Mouse (Mus musculus): ENCODE data around the gene Tmem120b. TPM values are rescaled to one million over a fixed set of nuclear protein-coding genes. Genes with fewer than 3 reads are reported as not detected.

Gene Tmem120b
- polyA plus RNA-seq, 1 experiment from 2014 or later, result 5.4 TPM

DNA sequence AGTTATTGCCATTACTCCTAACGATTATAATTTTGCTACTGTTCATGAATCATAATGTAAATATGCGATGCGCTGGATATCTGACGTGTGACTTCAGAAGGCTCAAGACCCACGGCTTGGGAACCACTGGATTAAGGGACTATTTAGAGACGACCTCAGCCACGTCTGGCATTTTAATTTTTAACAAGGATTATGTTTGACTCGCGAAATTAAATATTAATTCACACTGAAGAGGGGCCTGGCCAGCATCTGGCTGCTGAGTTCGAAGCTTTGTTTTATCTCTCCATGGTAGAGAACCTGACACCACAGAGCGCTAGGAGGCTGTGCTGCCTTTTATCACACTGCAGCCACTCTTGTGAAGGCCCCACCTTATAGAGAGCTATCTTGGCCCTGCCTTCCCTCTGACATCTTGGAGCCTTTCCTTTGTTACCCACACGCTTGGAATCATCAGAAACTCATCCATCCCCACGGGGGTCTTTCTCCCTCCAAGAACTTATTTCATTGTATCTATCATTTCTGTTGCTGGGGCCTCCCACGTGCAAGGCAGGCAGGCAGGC, 24.9 kb downstream of the Tmem120b start:
- WGBS (ENCODE audit: missing documents), result 88% methylated on average over 12 of the region's 14 CpGs
- no peak overlapping the region for H3K27ac ChIP-seq
- H3K4me3 ChIP-seq (ENCODE audit: inconsistent target), result no peak overlapping the region
- no peaks in the 10 kb centered on the region for H3K79me2 ChIP-seq (ENCODE audit: inconsistent target)
- H3K36me3 ChIP-seq (ENCODE audit: inconsistent target), result no peaks in the 10 kb centered on the region

DNA sequence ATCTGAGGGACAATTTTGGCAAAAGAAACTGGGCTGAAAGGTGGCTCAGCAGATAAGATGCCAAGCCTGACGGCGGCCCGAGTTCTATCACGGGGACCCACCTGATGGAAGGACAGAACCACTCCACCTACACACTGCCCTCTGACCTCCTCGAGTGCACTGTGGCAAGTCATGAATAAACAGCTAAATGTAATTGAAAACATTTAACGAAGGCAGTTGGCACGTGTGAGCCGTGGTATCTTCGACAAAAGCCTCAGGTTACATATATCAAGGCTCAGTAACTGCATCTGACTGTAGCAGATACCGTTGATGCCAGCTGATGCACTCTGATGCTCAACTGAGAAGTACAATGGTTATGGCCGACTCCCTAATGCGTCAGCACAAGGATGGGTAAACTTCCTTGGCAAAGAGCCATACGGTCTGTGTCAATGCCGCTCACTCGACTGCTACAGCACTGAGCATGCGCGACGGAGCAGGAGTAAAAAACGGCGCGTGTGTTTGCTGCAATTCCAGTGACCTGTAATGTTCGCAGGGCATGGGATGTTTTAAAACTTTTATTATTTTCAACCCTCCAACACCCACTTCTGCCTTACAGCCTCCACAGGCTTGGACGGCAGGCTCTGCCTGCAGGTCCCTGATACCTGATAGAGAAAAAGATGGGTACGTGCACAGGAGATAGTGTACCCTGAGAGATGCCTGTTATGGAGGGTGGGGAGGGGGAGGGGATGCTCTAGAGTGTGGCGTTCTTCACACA, 26.2 kb downstream of the Tmem120b start:
- whole genome bisulfite sequencing (ENCODE audit: missing documents), result 93% methylated on average over 25 of the region's 25 CpGs
- H3K36me3 ChIP-seq (ENCODE audit: inconsistent target), result no peaks in the 10 kb centered on the region; the same call in 1 of the 2 replicates
- no peak overlapping the region for H3K27ac ChIP-seq
- H3K4me3 ChIP-seq (ENCODE audit: inconsistent target), result no peak overlapping the region
- H3K79me2 ChIP-seq (ENCODE audit: inconsistent target), result no peaks in the 10 kb centered on the region

DNA sequence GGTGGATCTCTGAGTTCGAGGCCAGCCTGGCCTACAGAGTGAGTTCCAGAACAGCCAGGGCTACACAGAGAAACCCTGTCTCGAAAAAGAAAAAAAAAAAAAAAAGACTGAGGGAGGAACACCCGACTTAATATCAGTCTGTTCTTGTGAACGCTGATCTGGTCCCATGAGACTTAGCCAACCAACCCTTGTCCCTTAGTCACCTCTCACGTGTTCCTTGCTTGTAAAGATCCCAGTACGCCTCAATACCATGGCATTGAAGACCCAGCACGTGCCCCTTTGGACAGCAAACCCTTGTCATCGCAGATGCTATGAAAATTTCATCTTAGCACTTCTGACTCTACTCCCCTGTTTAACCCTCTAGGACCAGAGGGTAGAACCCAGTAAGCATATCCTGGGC, 28.1 kb downstream of the Tmem120b start:
- WGBS (ENCODE audit: missing documents), result 91% methylated on average over 7 of the region's 8 CpGs
- Histone ChIP-seq H3K36me3 (ENCODE audit: inconsistent target) (no peaks in the 10 kb centered on the region; the same call in 1 of the 2 replicates), H3K79me2 (ENCODE audit: inconsistent target) (no peaks in the 10 kb centered on the region), H3K27ac (no peak overlapping the region), H3K4me3 (ENCODE audit: inconsistent target) (no peak overlapping the region)

DNA sequence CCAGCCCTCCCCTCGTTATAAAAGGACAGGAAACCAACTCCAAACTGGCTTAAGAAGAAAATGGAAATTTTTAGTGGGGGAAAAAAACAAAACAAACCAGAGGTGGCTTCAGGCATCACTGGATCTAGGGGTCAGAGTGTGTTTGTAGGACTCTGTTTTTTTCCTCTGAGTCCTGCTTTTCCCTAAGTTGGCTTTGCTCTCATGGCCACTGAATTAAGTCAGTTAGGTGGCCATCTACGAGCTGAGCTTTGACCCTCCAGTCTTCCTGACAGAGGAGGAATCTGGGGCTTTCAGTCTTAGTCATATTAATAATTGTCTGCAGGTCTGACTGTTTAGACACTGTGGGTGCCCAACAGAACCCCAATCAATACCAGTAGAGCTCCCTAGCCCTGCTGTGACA, 30.3 kb downstream of the Tmem120b start:
- no peak overlapping the region for H3K4me3 ChIP-seq (ENCODE audit: inconsistent target)
- WGBS (ENCODE audit: missing documents), result 78% methylated on average over 2 of the region's 2 CpGs
- H3K79me2 ChIP-seq (ENCODE audit: inconsistent target), result no peaks in the 10 kb centered on the region
- H3K36me3 ChIP-seq (ENCODE audit: inconsistent target), result no peaks in the 10 kb centered on the region; the same call in 1 of the 2 replicates
- H3K27ac ChIP-seq, result no peak overlapping the region

DNA sequence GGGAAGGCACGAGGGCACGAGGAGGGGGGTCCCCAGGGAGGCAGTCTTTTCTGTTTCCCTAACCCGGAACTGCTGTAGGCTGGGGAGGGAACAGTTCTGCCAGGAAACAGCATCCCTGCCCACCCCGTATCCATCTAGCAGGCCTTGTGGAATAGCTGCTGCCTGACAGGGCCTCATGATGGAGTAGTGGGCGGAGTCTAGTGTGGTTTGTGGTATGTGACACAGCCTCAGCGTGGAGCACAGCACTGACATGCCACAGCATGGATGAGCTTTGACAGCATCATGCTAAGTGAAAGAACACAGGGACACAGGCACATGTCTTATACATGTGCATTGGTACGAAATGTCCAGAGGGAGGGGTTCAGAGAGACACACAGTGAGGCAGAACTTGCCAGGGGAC, 34.2 kb downstream of the Tmem120b start:
- Histone ChIP-seq H3K4me3 (ENCODE audit: inconsistent target) (no peak overlapping the region), H3K27ac (no peak overlapping the region), H3K79me2 (ENCODE audit: inconsistent target) (no peaks in the 10 kb centered on the region), H3K36me3 (ENCODE audit: inconsistent target) (no peaks in the 10 kb centered on the region; the same call in 1 of the 2 replicates)
- WGBS (ENCODE audit: missing documents), result 66% methylated on average over 7 of the region's 7 CpGs

DNA sequence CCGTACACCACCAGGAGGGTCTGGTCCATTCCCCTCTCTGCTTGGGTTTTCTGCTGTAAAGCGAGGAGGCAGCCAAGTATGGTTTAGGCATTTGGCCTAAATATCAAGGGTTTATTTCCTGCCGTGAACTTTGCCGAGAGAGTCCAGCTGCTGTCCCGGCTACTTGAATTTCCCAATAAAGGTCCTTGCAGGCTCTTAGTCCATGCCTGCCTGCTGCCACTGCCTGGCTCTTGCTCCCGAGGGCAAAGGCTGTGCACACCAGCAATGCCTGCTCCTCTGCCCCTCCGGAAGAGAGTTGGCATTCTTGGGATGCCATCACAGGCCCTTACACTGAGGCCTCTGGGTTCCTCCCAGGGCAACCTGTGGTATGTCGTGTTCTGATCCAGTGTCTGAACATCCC, 35.3 kb downstream of the Tmem120b start:
- no peak overlapping the region for H3K4me3 ChIP-seq (ENCODE audit: inconsistent target)
- no peak overlapping the region for H3K27ac ChIP-seq
- WGBS (ENCODE audit: missing documents), result 94% methylated on average over 8 of the region's 8 CpGs
- H3K36me3 ChIP-seq (ENCODE audit: inconsistent target), result no peaks in the 10 kb centered on the region; the same call in 1 of the 2 replicates
- H3K79me2 ChIP-seq (ENCODE audit: inconsistent target), result no peaks in the 10 kb centered on the region

DNA sequence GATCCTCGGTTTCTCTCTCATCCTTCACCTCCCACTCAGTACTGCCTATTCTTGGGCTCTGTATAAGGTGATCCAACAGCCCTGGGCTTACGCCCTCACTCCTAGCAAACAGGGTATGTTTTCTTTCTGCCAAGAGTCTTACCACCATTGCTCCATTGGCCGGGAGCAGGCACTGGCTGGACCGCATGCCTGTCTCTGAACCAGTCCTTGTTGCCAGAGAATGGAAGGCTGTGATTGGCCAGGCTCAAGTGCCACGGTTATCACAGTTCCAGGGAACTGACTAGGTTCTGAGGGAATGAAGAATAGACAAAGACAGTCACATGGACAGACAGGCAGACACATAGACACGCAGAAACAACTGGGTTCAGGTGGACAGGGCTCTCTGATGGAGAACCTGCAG, 36.6 kb downstream of the Tmem120b start:
- Histone ChIP-seq H3K79me2 (ENCODE audit: inconsistent target) (no peaks in the 10 kb centered on the region), H3K36me3 (ENCODE audit: inconsistent target) (no peaks in the 10 kb centered on the region; the same call in 1 of the 2 replicates), H3K4me3 (ENCODE audit: inconsistent target) (no peak overlapping the region), H3K27ac (no peak overlapping the region)
- WGBS (ENCODE audit: missing documents), result 91% methylated on average over 6 of the region's 6 CpGs

DNA sequence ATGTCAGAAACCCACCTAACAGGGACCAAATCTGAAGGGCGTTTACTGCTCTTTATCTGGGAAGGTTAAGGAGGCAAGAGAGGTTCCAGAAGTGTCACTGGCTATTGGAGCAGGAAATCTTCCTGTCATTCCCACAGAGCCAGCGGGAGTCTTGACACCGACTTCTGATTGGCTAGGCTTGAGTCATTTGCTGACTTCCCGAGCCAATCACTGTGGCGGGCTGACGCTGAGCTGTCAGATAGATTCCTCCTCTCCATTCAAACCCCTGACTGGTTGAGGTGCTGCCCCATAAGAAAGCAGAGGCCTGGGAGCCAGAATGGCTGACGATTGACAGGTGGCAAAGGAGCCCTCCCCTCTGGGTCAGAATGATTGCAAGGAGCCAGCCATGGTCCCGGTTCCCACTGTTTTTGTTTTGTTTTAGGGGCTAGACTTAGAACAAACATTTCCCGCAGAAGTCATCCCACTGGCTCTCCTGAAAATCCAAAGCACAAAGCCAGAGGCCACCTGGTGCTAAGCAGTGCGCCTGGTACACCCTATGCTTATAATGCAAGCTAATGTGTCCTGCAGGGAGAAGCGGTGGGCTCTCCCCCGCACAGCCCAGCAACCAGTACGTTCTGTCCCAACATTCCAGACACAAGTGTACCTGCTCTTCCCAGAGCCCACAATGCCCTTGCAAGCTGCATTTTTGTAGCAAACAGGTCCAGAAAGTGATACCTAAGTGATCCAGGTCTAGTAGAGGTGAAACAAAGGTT, 41.4 kb downstream of the Tmem120b start:
- Histone ChIP-seq H3K79me2 (ENCODE audit: inconsistent target) (no peaks in the 10 kb centered on the region), H3K36me3 (ENCODE audit: inconsistent target) (no peaks in the 10 kb centered on the region), H3K4me3 (ENCODE audit: inconsistent target) (no peak overlapping the region), H3K27ac (no peak overlapping the region)
- WGBS (ENCODE audit: missing documents), result 87% methylated on average over 13 of the region's 13 CpGs

DNA sequence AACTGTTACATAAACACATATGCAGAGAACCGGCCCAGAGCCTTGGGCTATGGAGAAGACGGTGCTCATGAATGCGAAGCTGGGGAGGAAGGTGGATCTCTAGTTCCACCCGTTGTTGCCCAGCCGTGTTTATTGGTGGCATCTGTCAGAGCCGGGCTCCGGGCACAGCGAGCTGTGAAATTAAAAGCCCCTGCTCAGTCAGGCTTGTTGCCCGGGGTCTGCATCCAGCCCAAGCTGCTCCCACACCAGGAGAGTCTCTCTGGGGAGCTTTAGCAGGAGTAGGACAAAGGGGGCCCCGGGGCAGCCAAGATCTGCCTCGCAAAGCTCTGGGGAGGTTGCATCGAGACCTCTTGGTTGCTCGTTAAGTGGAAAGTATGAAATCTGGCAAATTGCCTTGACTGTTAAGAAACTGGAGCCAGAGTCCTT, 42.1 kb downstream of the Tmem120b start:
- Histone ChIP-seq H3K4me3 (ENCODE audit: inconsistent target) (no peak overlapping the region), H3K36me3 (ENCODE audit: inconsistent target) (no peaks in the 10 kb centered on the region), H3K79me2 (ENCODE audit: inconsistent target) (no peaks in the 10 kb centered on the region), H3K27ac (no peak overlapping the region)
- WGBS (ENCODE audit: missing documents), result 89% methylated on average over 13 of the region's 13 CpGs

DNA sequence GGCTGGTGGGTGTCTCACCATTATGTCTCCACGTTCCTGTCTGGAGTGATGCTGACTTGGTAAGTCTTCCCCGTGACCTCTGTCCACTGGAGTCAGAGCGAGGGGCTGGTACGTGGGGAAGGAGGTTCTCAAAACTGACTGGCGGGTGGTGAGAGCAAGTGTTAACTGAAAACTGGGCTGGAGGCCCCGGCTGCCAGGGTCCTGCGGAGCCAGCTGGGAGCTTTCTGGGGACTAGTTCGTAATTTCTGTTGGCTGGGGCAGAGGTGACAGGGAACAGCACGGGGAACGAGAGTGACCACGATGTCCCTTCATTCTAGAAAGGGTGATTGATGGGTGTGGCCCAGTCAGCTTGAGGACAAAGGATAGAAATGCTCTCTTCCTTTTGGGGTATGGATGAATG, 45.9 kb downstream of the Tmem120b start:
- no peak overlapping the region for H3K4me3 ChIP-seq (ENCODE audit: inconsistent target)
- H3K36me3 ChIP-seq (ENCODE audit: inconsistent target), result no peaks in the 10 kb centered on the region
- no peaks in the 10 kb centered on the region for H3K79me2 ChIP-seq (ENCODE audit: inconsistent target)
- WGBS (ENCODE audit: missing documents), result 87% methylated on average over 11 of the region's 11 CpGs
- no peak overlapping the region for H3K27ac ChIP-seq

DNA sequence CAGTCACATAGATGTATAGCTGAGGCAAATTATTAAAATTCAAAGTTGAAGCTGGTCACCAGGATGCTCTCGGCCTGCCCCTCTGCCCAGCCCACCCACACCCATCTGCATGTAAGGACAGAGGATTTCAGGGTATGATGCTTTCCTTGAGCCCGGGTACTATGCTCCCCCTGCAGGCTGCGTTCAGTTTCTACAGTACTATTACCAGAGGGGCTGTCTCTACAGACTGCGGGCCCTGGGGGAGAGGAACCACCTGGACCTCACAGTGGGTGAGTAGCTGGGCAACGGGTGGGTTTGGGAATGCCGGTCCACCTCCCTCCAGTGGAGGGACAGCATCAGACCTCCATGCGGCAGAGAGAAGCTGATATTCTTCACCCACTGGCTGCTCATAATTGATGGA, 46.7 kb downstream of the Tmem120b start:
- WGBS (ENCODE audit: missing documents), result 76% methylated on average over 7 of the region's 7 CpGs
- Histone ChIP-seq H3K79me2 (ENCODE audit: inconsistent target) (no peaks in the 10 kb centered on the region), H3K4me3 (ENCODE audit: inconsistent target) (no peak overlapping the region), H3K27ac (no peak overlapping the region), H3K36me3 (ENCODE audit: inconsistent target) (no peaks in the 10 kb centered on the region)

DNA sequence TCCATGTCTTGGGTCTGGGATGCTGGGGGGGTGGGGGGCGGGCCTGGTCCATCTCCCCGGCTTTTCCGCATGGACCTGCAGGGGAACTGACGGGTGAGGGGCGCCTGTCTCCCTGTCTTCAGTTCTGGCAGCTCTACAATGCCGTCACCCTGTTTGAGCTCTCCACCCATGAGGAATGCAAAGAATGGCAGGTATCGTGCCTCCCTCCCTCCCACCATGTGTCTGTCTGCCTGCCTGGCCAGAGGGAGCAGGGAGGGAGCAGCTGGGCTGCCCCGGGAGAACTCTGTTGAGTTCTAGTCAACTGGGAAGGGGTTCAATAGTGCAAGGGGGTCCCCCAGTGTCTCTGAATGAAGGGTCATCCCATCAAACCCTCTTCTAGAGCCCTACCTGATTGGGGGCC, 47.9 kb downstream of the Tmem120b start:
- H3K4me3 ChIP-seq (ENCODE audit: inconsistent target), result no peak overlapping the region
- no peaks in the 10 kb centered on the region for H3K36me3 ChIP-seq (ENCODE audit: inconsistent target)
- H3K27ac ChIP-seq, result no peak overlapping the region
- 98% methylated on average over 8 of the region's 8 CpGs for WGBS (ENCODE audit: missing documents)
- no peaks in the 10 kb centered on the region for H3K79me2 ChIP-seq (ENCODE audit: inconsistent target)

DNA sequence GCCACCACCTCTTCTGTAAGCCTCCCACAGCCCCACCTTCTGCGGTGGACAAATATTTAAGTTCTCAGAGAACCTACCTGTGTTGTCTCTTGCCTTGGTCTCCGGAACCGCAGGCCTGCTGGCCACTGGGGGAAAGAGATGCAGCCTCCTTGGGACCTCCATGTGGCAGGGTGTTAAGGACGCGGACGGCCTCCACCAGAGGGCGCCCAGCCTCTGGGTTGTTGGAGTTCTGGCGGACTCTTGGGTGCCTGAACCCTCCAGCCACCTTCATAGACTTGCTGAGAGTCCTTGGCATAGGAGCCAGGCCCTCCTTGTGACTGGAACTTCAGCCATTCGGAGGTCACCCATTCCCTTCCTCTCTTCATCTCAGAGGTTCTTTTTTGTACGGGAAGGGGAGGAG, 49.0 kb downstream of the Tmem120b start:
- Histone ChIP-seq H3K4me3 (ENCODE audit: inconsistent target) (no peak overlapping the region), H3K36me3 (ENCODE audit: inconsistent target) (no peaks in the 10 kb centered on the region), H3K79me2 (ENCODE audit: inconsistent target) (no peaks in the 10 kb centered on the region), H3K27ac (no peak overlapping the region)
- WGBS (ENCODE audit: missing documents), result 21% methylated on average over 9 of the region's 10 CpGs

DNA sequence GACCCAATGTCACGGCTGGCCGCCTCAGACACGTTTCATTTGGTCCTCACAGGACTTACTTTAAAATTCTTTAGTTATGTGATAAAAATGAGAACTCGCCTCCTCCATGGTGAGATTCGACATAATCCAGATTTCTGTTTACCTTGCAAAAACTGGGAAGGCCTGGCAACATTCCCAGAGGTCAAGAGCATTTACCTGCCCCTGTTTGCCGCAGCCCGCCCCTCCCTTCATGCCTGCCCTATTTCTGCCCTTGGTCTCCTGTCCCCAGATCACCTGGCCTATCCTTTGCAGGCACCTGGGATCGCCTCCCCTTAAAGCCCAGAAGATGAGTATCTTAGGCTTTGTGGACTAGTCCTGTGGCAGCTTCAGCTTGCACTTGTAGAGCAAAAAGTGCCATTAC, 49.6 kb downstream of the Tmem120b start:
- H3K36me3 ChIP-seq (ENCODE audit: inconsistent target), result no peaks in the 10 kb centered on the region
- WGBS (ENCODE audit: missing documents), result 94% methylated on average over 8 of the region's 8 CpGs

DNA sequence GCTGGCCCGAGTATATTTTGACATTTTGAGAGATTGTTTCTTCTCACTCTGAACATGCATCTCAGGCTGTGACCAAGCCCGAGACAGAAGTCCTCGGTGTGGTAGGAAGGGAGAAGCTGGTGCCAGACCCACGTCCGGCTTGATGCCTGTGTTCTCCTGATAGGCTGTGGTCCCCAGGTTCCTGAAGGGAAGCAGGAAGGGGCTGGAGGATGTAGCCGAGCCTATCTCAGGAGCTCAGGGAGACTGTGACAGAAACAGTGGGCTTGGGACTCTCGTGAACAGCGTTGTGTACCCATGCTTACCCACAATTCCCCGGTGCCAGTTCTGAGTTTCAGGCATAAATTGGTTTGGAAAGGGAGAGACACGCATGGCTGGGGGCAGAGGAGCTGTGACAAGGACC, 50.6 kb downstream of the Tmem120b start:
- no peaks in the 10 kb centered on the region for H3K36me3 ChIP-seq (ENCODE audit: inconsistent target)
- WGBS (ENCODE audit: missing documents), result 42% methylated on average over 9 of the region's 10 CpGs
- H3K79me2 ChIP-seq (ENCODE audit: inconsistent target), result no peaks in the 10 kb centered on the region
- H3K27ac ChIP-seq, result no peak overlapping the region
- no peak overlapping the region for H3K4me3 ChIP-seq (ENCODE audit: inconsistent target)

More for the DNA sequence above, 49.6 kb downstream of the Tmem120b start:
- Histone ChIP-seq H3K79me2 (ENCODE audit: inconsistent target) (no peaks in the 10 kb centered on the region), H3K4me3 (ENCODE audit: inconsistent target) (no peak overlapping the region), H3K27ac (no peak overlapping the region)

Data from macrophage (primary cell).